Mouse (Mus musculus): ENCODE results near the gene Pitpnm2.

- TF ChIP-seq CTCF (IDR thresholded peaks at IDR 0.05; ENCODE audit: low read depth, low read length) (no peak), GATA1 (IDR thresholded peaks at IDR 0.05; ENCODE audit: borderline replicate concordance, low read length) (no peak), TAL1 (conservative IDR thresholded peaks at IDR 0.05; ENCODE audit: low read depth, low read length) (no peak), POLR2AphosphoS5 (IDR thresholded peaks at IDR 0.05; ENCODE audit: insufficient replicate concordance, low read depth, low read length) (no peak)
These were observed 60.0 kb downstream of the Pitpnm2 start for GRCm38 (mm10) chr5:124189572-124189981.

Data from G1E (cell line).